Mouse (Mus musculus): ENCODE measurements around the gene Prr7. TPM values are rescaled to one million over a fixed set of nuclear protein-coding genes. Genes with fewer than 3 reads are reported as not detected.

Gene Prr7
- polyA plus RNA-seq, 1 experiment from 2014 or later, result 2.7 TPM

DNA sequence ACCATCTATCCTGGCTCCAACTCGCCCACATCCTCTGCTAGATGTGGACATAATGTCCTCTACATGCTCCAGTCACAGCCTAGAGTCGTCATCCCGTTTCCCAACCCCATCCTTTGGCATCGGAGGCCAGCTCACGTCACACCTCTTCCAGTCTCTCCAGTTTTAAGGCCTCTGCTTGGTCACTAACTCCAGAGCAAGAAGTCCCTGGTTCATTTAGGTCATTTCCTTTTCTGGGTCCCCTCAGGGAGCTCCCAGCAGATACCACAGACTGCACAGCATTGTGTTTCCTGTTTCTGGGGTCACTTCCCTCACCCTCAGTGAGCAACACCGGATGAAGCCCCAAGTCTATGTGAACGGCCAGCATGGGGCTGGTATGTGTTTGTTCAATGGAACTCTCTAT, 14.9 kb downstream of the Prr7 start:
- ATAC-seq (ENCODE audit: low read depth) (no peak), DNase-seq (ENCODE audit: low spot score) (no peak)
- H3K4me2 ChIP-seq (ENCODE audit: low read depth, low read length), result no peak overlapping the region
- H3K9ac ChIP-seq (ENCODE audit: low read depth, low read length), result no peak overlapping the region
- H3K27ac ChIP-seq (replicated peaks; ENCODE audit: low read depth, low read length), result no peak overlapping the region; the same call in 1 of the 2 replicates
- no peaks in the 10 kb centered on the region for H3K9me3 ChIP-seq (ENCODE audit: control insufficient read depth, low read length)
- H3K27me3 ChIP-seq (replicated peaks; ENCODE audit: control insufficient read depth, insufficient read depth, low read length), result no peaks in the 10 kb centered on the region
- peaks cover 86% of the 10 kb centered on the region for H3K36me3 ChIP-seq (ENCODE audit: control insufficient read depth, insufficient read depth, low read length)
- H3K4me1 ChIP-seq (ENCODE audit: control insufficient read depth, insufficient read depth, low read length), result peaks cover 8% of the 10 kb centered on the region
- H3K4me3 ChIP-seq (ENCODE audit: low read depth, low read length), result no peak overlapping the region
- WGBS, result 85% methylated on average over 7 of the region's 7 CpGs

DNA sequence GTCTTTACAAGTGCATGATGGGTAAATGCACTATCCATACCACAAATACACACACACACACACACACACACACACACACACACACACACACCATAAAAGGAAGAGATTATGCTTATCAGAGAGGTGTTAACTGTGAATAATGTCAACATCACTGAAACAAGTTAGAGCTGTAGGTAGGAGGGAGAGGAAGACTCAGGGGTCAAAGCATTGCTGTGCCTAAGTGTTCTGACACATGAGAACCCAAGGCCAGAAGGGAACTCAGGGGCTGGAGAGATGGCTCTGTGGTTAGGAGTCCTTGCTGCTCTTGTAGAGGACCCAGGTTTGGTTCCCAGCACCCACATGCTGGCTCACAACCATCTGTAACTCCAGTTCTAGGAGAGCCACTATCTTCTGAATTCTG, 15.9 kb downstream of the Prr7 start:
- Histone ChIP-seq H3K4me3 (ENCODE audit: low read depth, low read length) (no peak overlapping the region), H3K4me2 (ENCODE audit: low read depth, low read length) (no peak overlapping the region), H3K9ac (ENCODE audit: low read depth, low read length) (no peak overlapping the region), H3K36me3 (ENCODE audit: control insufficient read depth, insufficient read depth, low read length) (peaks cover 77% of the 10 kb centered on the region), H3K4me1 (ENCODE audit: control insufficient read depth, insufficient read depth, low read length) (peaks cover 14% of the 10 kb centered on the region), H3K9me3 (ENCODE audit: control insufficient read depth, low read length) (no peaks in the 10 kb centered on the region), H3K27me3 (replicated peaks; ENCODE audit: control insufficient read depth, insufficient read depth, low read length) (no peaks in the 10 kb centered on the region), H3K27ac (replicated peaks; ENCODE audit: low read depth, low read length) (no peak overlapping the region)
- ATAC-seq (ENCODE audit: low read depth) (no peak), DNase-seq (ENCODE audit: low spot score) (no peak)

DNA sequence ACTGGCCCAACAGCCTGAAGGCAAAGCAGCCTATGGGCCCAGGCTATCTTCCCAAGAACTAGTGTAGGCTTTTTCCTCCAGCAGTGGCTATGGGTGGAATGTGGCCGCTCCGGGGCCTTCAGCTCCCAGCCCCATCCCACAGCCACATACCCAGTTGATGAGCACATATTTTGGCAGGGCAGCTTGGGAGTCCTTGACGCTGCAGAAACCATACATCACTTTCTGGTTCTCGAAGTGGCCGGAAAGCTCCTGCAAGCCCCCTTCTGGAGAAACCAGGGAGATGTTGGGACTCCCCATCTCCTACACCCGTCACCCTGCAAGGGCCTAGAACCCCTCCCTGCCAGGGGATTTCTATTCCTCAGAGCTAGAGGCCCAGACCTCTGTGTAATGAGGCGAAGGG, 18.5 kb downstream of the Prr7 start:
- Histone ChIP-seq H3K9ac (ENCODE audit: low read depth, low read length) (peak overlapping the region; percentile 6; the same call in 1 of the 2 replicates), H3K36me3 (ENCODE audit: control insufficient read depth, insufficient read depth, low read length) (peaks cover 51% of the 10 kb centered on the region), H3K4me1 (ENCODE audit: control insufficient read depth, insufficient read depth, low read length) (peaks cover 32% of the 10 kb centered on the region), H3K4me2 (ENCODE audit: low read depth, low read length) (no peak overlapping the region), H3K4me3 (ENCODE audit: low read depth, low read length) (no peak overlapping the region), H3K27ac (replicated peaks; ENCODE audit: low read depth, low read length) (no peak overlapping the region; the same call in 1 of the 2 replicates), H3K27me3 (replicated peaks; ENCODE audit: control insufficient read depth, insufficient read depth, low read length) (no peaks in the 10 kb centered on the region), H3K9me3 (ENCODE audit: control insufficient read depth, low read length) (no peaks in the 10 kb centered on the region)
- DNase-seq (ENCODE audit: low spot score), result no peak
- WGBS, result 60% methylated on average over 7 of the region's 7 CpGs
- ATAC-seq (ENCODE audit: low read depth), result no peak

DNA sequence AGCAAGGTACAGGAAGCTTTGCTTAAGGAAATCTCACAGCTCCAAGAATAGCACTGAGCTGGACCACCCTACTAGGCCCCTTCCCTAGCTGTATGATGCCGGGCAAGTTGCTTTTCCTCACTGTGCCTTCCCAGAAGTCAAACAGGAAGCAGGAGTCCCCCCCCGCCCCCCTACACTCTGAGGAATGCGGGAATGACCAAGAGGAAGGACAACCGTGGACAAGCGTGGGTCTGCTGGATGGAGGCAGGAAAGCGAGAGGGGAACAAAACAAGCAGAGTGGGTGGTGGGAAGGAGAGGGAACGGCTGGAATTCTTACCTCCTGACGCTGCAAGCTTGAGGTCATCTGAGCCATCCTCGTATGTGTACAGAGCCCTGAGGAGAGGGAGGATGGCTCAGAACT, 19.0 kb downstream of the Prr7 start:
- Histone ChIP-seq H3K4me1 (ENCODE audit: control insufficient read depth, insufficient read depth, low read length) (peaks cover 33% of the 10 kb centered on the region), H3K27ac (replicated peaks; ENCODE audit: low read depth, low read length) (no peak overlapping the region; the same call in 1 of the 2 replicates), H3K4me2 (ENCODE audit: low read depth, low read length) (peak overlapping the region; percentile 60; the same call in 1 of the 2 replicates), H3K36me3 (ENCODE audit: control insufficient read depth, insufficient read depth, low read length) (peaks cover 45% of the 10 kb centered on the region), H3K27me3 (replicated peaks; ENCODE audit: control insufficient read depth, insufficient read depth, low read length) (no peaks in the 10 kb centered on the region), H3K4me3 (ENCODE audit: low read depth, low read length) (no peak overlapping the region), H3K9me3 (ENCODE audit: control insufficient read depth, low read length) (no peaks in the 10 kb centered on the region), H3K9ac (ENCODE audit: low read depth, low read length) (peak overlapping the region; percentile 6; the same call in 1 of the 2 replicates)
- WGBS, result 32% methylated on average over 9 of the region's 9 CpGs
- no peak for ATAC-seq (ENCODE audit: low read depth)
- DNase-seq (ENCODE audit: low spot score), result no peak

DNA sequence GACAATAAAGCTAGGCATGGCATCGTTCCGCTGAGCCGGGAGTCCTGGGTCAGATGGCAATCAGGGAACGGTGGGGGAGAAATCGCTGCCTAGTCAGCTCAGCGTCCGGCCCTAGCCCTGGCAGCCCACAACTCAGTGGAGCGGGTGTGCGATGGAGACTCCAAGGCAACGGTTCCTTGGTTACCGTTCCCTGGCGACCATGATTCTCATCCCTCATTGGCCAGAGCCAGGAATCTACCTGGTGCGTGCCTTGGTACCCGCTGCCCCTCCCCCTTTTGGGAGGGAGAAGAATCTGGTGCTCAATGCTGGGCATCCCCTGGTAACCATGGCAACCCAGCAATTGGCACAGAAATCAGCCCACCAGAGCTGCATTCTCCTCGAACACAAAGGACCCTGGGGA, 19.5 kb downstream of the Prr7 start:
- Histone ChIP-seq H3K9me3 (ENCODE audit: control insufficient read depth, low read length) (no peaks in the 10 kb centered on the region), H3K4me1 (ENCODE audit: control insufficient read depth, insufficient read depth, low read length) (peaks cover 35% of the 10 kb centered on the region), H3K4me2 (ENCODE audit: low read depth, low read length) (peak overlapping the region; percentile 60; the same call in 1 of the 2 replicates), H3K27ac (replicated peaks; ENCODE audit: low read depth, low read length) (no peak overlapping the region), H3K4me3 (ENCODE audit: low read depth, low read length) (no peak overlapping the region), H3K36me3 (ENCODE audit: control insufficient read depth, insufficient read depth, low read length) (peaks cover 42% of the 10 kb centered on the region), H3K27me3 (replicated peaks; ENCODE audit: control insufficient read depth, insufficient read depth, low read length) (no peaks in the 10 kb centered on the region), H3K9ac (ENCODE audit: low read depth, low read length) (0 out of 2 replicates have a peak overlapping the region, but pooled peaks have one; percentile 6)
- ATAC-seq (ENCODE audit: low read depth) (peak; percentile 19; the same call in 1 of the 2 replicates), DNase-seq (ENCODE audit: low spot score) (peak; percentile 61)
- WGBS, result 45% methylated on average over 15 of the region's 15 CpGs

DNA sequence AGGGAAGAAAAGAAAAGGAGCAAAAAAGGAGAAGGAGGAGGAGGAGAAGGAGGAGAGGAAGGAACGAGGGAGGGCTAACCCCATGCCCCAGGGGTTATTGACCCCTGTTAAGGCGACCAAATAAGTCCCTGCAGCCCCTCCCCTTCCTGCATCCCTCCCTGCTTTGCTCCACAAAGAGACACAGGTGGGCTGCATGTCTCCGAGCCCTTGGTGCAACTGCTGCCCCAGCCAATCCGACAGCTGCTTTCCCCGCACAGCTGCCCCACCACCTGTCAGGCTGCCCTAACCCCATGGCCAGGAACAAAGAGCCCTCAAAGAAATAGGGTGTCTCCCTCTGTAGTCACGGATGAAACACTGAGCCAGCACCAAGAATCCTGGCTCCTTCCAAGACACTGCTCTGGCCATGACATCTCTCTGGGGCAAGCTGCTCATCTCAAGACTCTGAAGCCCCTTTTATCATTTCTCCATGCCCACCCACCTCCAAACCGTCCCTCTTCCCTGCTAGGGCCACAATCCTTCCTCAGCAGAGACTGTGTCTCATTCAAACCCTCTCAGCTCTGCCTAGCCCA, 20.5 kb downstream of the Prr7 start:
- peaks cover 35% of the 10 kb centered on the region for H3K4me1 ChIP-seq (ENCODE audit: control insufficient read depth, insufficient read depth, low read length)
- H3K9ac ChIP-seq (ENCODE audit: low read depth, low read length), result peak overlapping the region; percentile 26; the same call in 1 of the 2 replicates
- no peak for DNase-seq (ENCODE audit: low spot score)

DNA sequence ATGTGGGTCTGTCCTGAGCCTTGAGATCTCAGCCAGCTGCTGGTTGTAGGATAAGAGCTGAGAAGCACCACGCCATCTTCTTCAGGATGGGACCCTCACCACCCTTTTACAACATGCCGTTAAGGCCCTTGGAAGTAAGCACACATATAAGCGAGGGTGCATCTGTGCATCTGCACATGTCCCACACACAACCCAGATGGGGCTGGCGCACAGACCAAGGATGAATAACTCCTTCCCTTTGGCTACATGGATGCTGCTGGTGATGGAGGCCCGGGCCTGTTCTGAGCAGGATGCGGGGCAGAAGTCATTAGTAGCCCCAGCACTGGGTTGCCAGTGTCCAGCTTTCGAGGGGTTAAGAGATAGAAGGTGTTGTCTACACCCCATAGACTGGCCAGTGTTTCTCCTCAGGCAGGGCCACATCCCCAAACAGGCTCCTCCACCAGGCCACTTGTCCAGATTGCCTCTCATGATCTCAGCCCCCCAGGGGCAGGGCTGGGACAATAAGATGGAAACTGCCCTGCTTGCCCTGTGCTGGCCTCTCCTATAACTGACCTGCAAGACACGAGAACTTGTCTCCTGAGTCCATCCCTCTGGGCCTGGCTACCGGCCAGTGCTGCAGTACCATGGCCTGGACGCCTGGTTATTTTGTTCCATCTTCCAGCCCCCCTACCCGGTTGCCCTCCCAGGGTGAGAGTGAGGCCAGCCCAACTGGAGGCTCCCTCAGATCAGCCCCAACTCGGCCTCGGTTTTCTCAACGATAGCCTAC, 22.1 kb downstream of the Prr7 start:
- peaks cover 35% of the 10 kb centered on the region for H3K4me1 ChIP-seq (ENCODE audit: control insufficient read depth, insufficient read depth, low read length)
- H3K27ac ChIP-seq (replicated peaks; ENCODE audit: low read depth, low read length), result peak overlapping the region; percentile 90; the same call in 1 of the 2 replicates

More for the DNA sequence above, 20.5 kb downstream of the Prr7 start:
- Histone ChIP-seq H3K36me3 (ENCODE audit: control insufficient read depth, insufficient read depth, low read length) (peaks cover 32% of the 10 kb centered on the region), H3K4me3 (ENCODE audit: low read depth, low read length) (peak overlapping the region; percentile 92; the same call in 1 of the 2 replicates), H3K9me3 (ENCODE audit: control insufficient read depth, low read length) (no peaks in the 10 kb centered on the region), H3K27ac (replicated peaks; ENCODE audit: low read depth, low read length) (peak overlapping the region; percentile 17; the same call in 1 of the 2 replicates), H3K4me2 (ENCODE audit: low read depth, low read length) (peak overlapping the region; percentile 60), H3K27me3 (replicated peaks; ENCODE audit: control insufficient read depth, insufficient read depth, low read length) (no peaks in the 10 kb centered on the region)
- ATAC-seq (ENCODE audit: low read depth), result no peak
- WGBS, result 29% methylated on average over 7 of the region's 7 CpGs

DNA sequence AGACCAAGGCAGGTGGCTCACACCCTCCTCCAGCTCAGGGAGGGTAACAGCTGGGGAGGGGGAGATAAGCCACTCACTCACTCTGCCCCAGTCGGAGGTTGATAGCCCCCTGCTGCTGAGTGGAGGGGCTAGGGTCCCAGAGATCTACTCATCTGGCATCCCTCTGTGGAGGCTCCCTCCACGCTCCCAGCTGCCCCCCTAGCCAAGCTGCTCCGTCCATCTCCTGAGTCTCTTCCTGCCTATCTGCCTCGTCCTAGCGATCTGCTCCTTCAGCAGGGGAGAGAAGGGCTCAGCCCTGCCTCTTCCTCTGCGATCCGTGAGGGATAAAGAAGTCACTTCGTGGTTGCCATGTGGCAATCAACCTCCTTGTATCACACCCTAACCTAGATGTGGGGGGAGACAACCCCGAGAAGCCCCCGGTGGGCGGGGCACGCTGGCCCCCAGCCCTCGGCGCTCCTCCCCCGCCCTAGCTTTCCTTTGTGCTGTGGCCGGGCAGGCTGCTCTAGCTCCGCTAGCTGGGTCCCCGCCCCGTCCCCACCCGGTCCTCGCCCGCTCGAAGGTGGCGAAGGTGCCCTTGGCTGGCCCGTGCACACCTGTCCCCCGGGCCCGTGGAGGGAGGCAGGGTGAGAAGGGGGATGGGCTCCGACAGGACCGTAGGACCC, 23.0 kb downstream of the Prr7 start:
- Histone ChIP-seq H3K36me3 (ENCODE audit: control insufficient read depth, insufficient read depth, low read length) (peaks cover 8% of the 10 kb centered on the region), H3K27ac (replicated peaks; ENCODE audit: low read depth, low read length) (peak overlapping the region; percentile 90), H3K27me3 (replicated peaks; ENCODE audit: control insufficient read depth, insufficient read depth, low read length) (no peaks in the 10 kb centered on the region), H3K9ac (ENCODE audit: low read depth, low read length) (peak overlapping the region; percentile 99), H3K4me2 (ENCODE audit: low read depth, low read length) (peak overlapping the region; percentile 60), H3K4me3 (ENCODE audit: low read depth, low read length) (peak overlapping the region; percentile 92), H3K9me3 (ENCODE audit: control insufficient read depth, low read length) (no peaks in the 10 kb centered on the region), H3K4me1 (ENCODE audit: control insufficient read depth, insufficient read depth, low read length) (peaks cover 35% of the 10 kb centered on the region)
- DNase-seq (ENCODE audit: low spot score) (peak; percentile 57), ATAC-seq (ENCODE audit: low read depth) (peak; percentile 30)
- 0% methylated on average over 21 of the region's 29 CpGs for WGBS

More for the DNA sequence above, 22.1 kb downstream of the Prr7 start:
- WGBS, result 31% methylated on average over 14 of the region's 14 CpGs
- Histone ChIP-seq H3K9me3 (ENCODE audit: control insufficient read depth, low read length) (no peaks in the 10 kb centered on the region), H3K4me3 (ENCODE audit: low read depth, low read length) (peak overlapping the region; percentile 92), H3K4me2 (ENCODE audit: low read depth, low read length) (peak overlapping the region; percentile 60), H3K9ac (ENCODE audit: low read depth, low read length) (peak overlapping the region; percentile 99), H3K27me3 (replicated peaks; ENCODE audit: control insufficient read depth, insufficient read depth, low read length) (no peaks in the 10 kb centered on the region), H3K36me3 (ENCODE audit: control insufficient read depth, insufficient read depth, low read length) (peaks cover 16% of the 10 kb centered on the region)
- no peak for ATAC-seq (ENCODE audit: low read depth)
- no peak for DNase-seq (ENCODE audit: low spot score)

All from embryonic facial prominence, embryonic 14.5 days (tissue).